Mouse (Mus musculus): ENCODE data around the gene Pigc. TPM values are rescaled to one million over a fixed set of nuclear protein-coding genes. Genes with fewer than 3 reads are reported as not detected.

The Pigc gene
- polyA plus RNA-seq, 1 experiment from 2014 or later, result 35.2 TPM

GRCm38 (mm10) chr1:162008208-162008607 lies 39.2 kb downstream of the Pigc start:
- H3K9ac ChIP-seq, result no peak overlapping the region
- TF ChIP-seq CTCF (IDR thresholded peaks at IDR 0.05; ENCODE audit: low read depth), result no peak
- H3K4me1 ChIP-seq (ENCODE audit: insufficient read depth), result peaks cover 24% of the 10 kb centered on the region
- H3K4me2 ChIP-seq, result no peak overlapping the region
- no peak for DNase-seq
- no peaks in the 10 kb centered on the region for H3K36me3 ChIP-seq (ENCODE audit: insufficient read depth)
- no peaks in the 10 kb centered on the region for H3K9me3 ChIP-seq (ENCODE audit: low read depth, low read length)
- WGBS, result 57% methylated on average over 4 of the region's 4 CpGs
- no peak overlapping the region for H3K4me3 ChIP-seq (ENCODE audit: low read depth, low read length)
- peak overlapping the region; percentile 81 for H3K27ac ChIP-seq (ENCODE audit: low read depth)
- ATAC-seq (ENCODE audit: insufficient read depth), result no peak
- H3K27me3 ChIP-seq (ENCODE audit: insufficient read depth, low read length), result no peaks in the 10 kb centered on the region

- no peaks in the 10 kb centered on the region for H3K27me3 ChIP-seq (ENCODE audit: insufficient read depth, low read length)
- H3K4me3 ChIP-seq (ENCODE audit: low read depth, low read length), result no peak overlapping the region
- H3K9ac ChIP-seq, result no peak overlapping the region
- 24% methylated on average over 8 of the region's 8 CpGs for WGBS
- no peak for TF ChIP-seq CTCF (IDR thresholded peaks at IDR 0.05; ENCODE audit: low read depth)
- no peak for ATAC-seq (ENCODE audit: insufficient read depth)
- peaks cover 20% of the 10 kb centered on the region for H3K4me1 ChIP-seq (ENCODE audit: insufficient read depth)
- H3K36me3 ChIP-seq (ENCODE audit: insufficient read depth), result no peaks in the 10 kb centered on the region
- peak overlapping the region; percentile 20; the same call in 1 of the 2 replicates for H3K4me2 ChIP-seq
- H3K27ac ChIP-seq (ENCODE audit: low read depth), result peak overlapping the region; percentile 81
- DNase-seq, result peak; percentile 53
- no peaks in the 10 kb centered on the region for H3K9me3 ChIP-seq (ENCODE audit: low read depth, low read length)
Measured at GRCm38 (mm10) chr1:162008631-162009067, 39.7 kb downstream of the Pigc start.

- H3K27ac ChIP-seq (ENCODE audit: low read depth), result peak overlapping the region; percentile 81
- H3K27me3 ChIP-seq (ENCODE audit: insufficient read depth, low read length), result no peaks in the 10 kb centered on the region
- H3K4me2 ChIP-seq, result 0 out of 2 replicates have a peak overlapping the region, but pooled peaks have one; percentile 20
- H3K4me3 ChIP-seq (ENCODE audit: low read depth, low read length), result no peak overlapping the region
- no peaks in the 10 kb centered on the region for H3K9me3 ChIP-seq (ENCODE audit: low read depth, low read length)
- H3K9ac ChIP-seq, result no peak overlapping the region
- TF ChIP-seq CTCF (IDR thresholded peaks at IDR 0.05; ENCODE audit: low read depth), result no peak
- 39% methylated on average over 8 of the region's 8 CpGs for WGBS
- no peaks in the 10 kb centered on the region for H3K36me3 ChIP-seq (ENCODE audit: insufficient read depth)
- no peak for ATAC-seq (ENCODE audit: insufficient read depth)
- DNase-seq, result no peak
- peaks cover 16% of the 10 kb centered on the region for H3K4me1 ChIP-seq (ENCODE audit: insufficient read depth)
Measured at GRCm38 (mm10) chr1:162009086-162009485, 40.1 kb downstream of the Pigc start.

GRCm38 (mm10) chr1:162011523-162012245 lies 42.7 kb downstream of the Pigc start:
- H3K4me3 ChIP-seq (ENCODE audit: low read depth, low read length), result no peak overlapping the region
- no peak for ATAC-seq (ENCODE audit: insufficient read depth)
- no peaks in the 10 kb centered on the region for H3K9me3 ChIP-seq (ENCODE audit: low read depth, low read length)
- no peaks in the 10 kb centered on the region for H3K36me3 ChIP-seq (ENCODE audit: insufficient read depth)
- H3K27ac ChIP-seq (ENCODE audit: low read depth), result no peak overlapping the region; the same call in 1 of the 2 replicates
- no peak for TF ChIP-seq CTCF (IDR thresholded peaks at IDR 0.05; ENCODE audit: low read depth)
- 65% methylated on average over 16 of the region's 16 CpGs for WGBS
- peaks cover 26% of the 10 kb centered on the region for H3K4me1 ChIP-seq (ENCODE audit: insufficient read depth)
- no peak for DNase-seq
- no peak overlapping the region for H3K4me2 ChIP-seq
- H3K27me3 ChIP-seq (ENCODE audit: insufficient read depth, low read length), result no peaks in the 10 kb centered on the region
- H3K9ac ChIP-seq, result no peak overlapping the region

DNA sequence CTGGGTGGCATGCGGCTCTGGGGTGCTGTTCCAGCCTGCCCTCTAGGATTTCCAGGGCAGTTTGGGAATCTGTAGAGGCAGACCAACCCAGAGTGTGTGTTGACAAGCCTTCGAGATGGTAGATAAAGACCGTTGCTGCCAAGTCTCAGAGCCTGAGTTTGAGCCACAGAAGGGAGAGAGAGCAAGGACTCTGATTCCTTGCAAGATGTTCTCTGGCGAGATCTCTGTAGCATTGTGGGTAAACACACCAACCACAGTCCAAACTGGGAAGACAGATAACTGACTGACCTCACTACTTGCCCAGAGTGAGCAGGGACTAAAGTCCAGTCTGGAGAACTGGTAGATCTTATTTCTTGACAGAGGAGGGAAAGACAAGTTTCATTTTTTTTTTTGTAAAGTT lies 44.6 kb downstream of the Pigc start:
- no peak overlapping the region for H3K4me2 ChIP-seq
- no peak for TF ChIP-seq CTCF (IDR thresholded peaks at IDR 0.05; ENCODE audit: low read depth)
- DNase-seq, result no peak
- H3K27ac ChIP-seq (ENCODE audit: low read depth), result peak overlapping the region; percentile 9; the same call in 1 of the 2 replicates
- H3K27me3 ChIP-seq (ENCODE audit: insufficient read depth, low read length), result no peaks in the 10 kb centered on the region
- ATAC-seq (ENCODE audit: insufficient read depth), result no peak
- peaks cover 37% of the 10 kb centered on the region for H3K4me1 ChIP-seq (ENCODE audit: insufficient read depth)
- no peaks in the 10 kb centered on the region for H3K9me3 ChIP-seq (ENCODE audit: low read depth, low read length)
- no peaks in the 10 kb centered on the region for H3K36me3 ChIP-seq (ENCODE audit: insufficient read depth)
- WGBS, result 28% methylated on average over 4 of the region's 4 CpGs
- H3K4me3 ChIP-seq (ENCODE audit: low read depth, low read length), result no peak overlapping the region
- H3K9ac ChIP-seq, result no peak overlapping the region

GRCm38 (mm10) chr1:162015247-162015862 lies 46.4 kb downstream of the Pigc start:
- Histone ChIP-seq H3K36me3 (ENCODE audit: insufficient read depth) (no peaks in the 10 kb centered on the region), H3K4me1 (ENCODE audit: insufficient read depth) (peaks cover 34% of the 10 kb centered on the region), H3K27ac (ENCODE audit: low read depth) (peak overlapping the region; percentile 89), H3K4me3 (ENCODE audit: low read depth, low read length) (no peak overlapping the region), H3K4me2 (no peak overlapping the region), H3K9me3 (ENCODE audit: low read depth, low read length) (no peaks in the 10 kb centered on the region), H3K9ac (no peak overlapping the region; the same call in 1 of the 2 replicates), H3K27me3 (ENCODE audit: insufficient read depth, low read length) (no peaks in the 10 kb centered on the region)
- no peak for TF ChIP-seq CTCF (IDR thresholded peaks at IDR 0.05; ENCODE audit: low read depth)
- 20% methylated on average over 8 of the region's 8 CpGs for WGBS
- ATAC-seq (ENCODE audit: insufficient read depth) (peak; percentile 29; the same call in 1 of the 2 replicates), DNase-seq (peak; percentile 70)

DNA sequence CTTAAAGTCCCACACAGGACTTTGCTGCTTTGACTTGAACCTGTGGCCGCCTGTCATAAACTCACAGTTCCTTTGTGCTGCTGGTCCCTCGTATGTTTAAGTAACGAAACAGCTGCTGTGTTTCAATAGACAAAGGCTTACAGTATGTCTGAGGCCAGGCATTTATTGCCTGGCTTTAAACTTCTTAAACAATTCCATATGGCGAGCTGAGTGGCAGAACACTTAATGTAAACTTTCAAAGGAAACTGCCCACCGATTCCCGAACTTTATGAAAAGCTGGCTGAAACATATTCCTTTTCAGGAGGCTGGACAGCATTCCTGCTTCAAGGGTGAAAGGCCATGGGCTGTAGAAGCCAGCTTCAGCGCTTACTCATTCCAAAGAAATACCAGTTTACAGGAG lies 48.0 kb downstream of the Pigc start:
- Histone ChIP-seq H3K27me3 (ENCODE audit: insufficient read depth, low read length) (no peaks in the 10 kb centered on the region), H3K36me3 (ENCODE audit: insufficient read depth) (no peaks in the 10 kb centered on the region), H3K9me3 (ENCODE audit: low read depth, low read length) (no peaks in the 10 kb centered on the region), H3K27ac (ENCODE audit: low read depth) (peak overlapping the region; percentile 89), H3K4me2 (peak overlapping the region; percentile 33), H3K4me1 (ENCODE audit: insufficient read depth) (peaks cover 44% of the 10 kb centered on the region), H3K9ac (no peak overlapping the region), H3K4me3 (ENCODE audit: low read depth, low read length) (no peak overlapping the region)
- ATAC-seq (ENCODE audit: insufficient read depth), result peak; percentile 86
- peak; percentile 87 for DNase-seq
- TF ChIP-seq CTCF (IDR thresholded peaks at IDR 0.05; ENCODE audit: low read depth), result no peak
- 6% methylated on average over 7 of the region's 7 CpGs for WGBS

All from lung, embryonic 14.5 days (tissue).